Mouse (Mus musculus) heart, embryonic 13.5 days (tissue): ENCODE results near the gene Rpl5. TPM values are rescaled to one million over a fixed set of nuclear protein-coding genes. Genes with fewer than 3 reads are reported as not detected.
"Not testable (repeated sequence)": the region's sequence is repeated elsewhere in the genome, so short reads cannot be mapped to it uniquely, and the experiment has no call there.

Source experiments
- ATAC-seq: fragments of 200-750 bp; cut with Nextera tagmentation; 2 replicates; pipeline ENCODE4 v1.8.0; 2017; ENCODE audit warnings: moderate TSS enrichment; ENCODE audit not compliant: insufficient number of reproducible peaks, low FRiP score, low TSS enrichment; ENCODE audit errors: extremely low read depth
- H3K27ac ChIP-seq: fragments of 300-500 bp; sonication (generic); replicated peaks from 2 replicates; pipeline ENCODE4 v1.5.1; 2015; ENCODE audit warnings: moderate library complexity, mild to moderate bottlenecking, inconsistent platforms
- H3K27me3 ChIP-seq: fragments of 300-500 bp; sonication (generic); replicated peaks from 2 replicates; pipeline ENCODE4 v1.6.1; 2015; ENCODE audit warnings: mild to moderate bottlenecking, inconsistent platforms
- H3K36me3 ChIP-seq: fragments of 300-500 bp; sonication (generic); 2 replicates; pipeline ENCODE4 v1.6.1; 2015; ENCODE audit warnings: mild to moderate bottlenecking, inconsistent platforms
- H3K4me1 ChIP-seq: fragments of 300-500 bp; sonication (generic); 2 replicates; pipeline ENCODE4 v1.6.1; 2015; ENCODE audit warnings: inconsistent platforms
- H3K4me2 ChIP-seq: fragments of 300-500 bp; sonication (generic); 2 replicates; pipeline ENCODE4 v1.6.1; 2015; ENCODE audit warnings: inconsistent platforms, mild to moderate bottlenecking, moderate library complexity
- H3K4me3 ChIP-seq: fragments of 300-500 bp; sonication (generic); 2 replicates; pipeline ENCODE4 v1.5.1; 2015; ENCODE audit warnings: moderate library complexity, mild to moderate bottlenecking, inconsistent platforms
- H3K9ac ChIP-seq: fragments of 300-500 bp; sonication (generic); 2 replicates; pipeline ENCODE4 v1.6.1; 2015; ENCODE audit warnings: inconsistent platforms, mild to moderate bottlenecking, moderate library complexity
- H3K9me3 ChIP-seq: fragments of 300-500 bp; sonication (generic); 2 replicates; pipeline ENCODE4 v1.6.1; 2016; ENCODE audit warnings: inconsistent platforms
- WGBS: fragments of 180-500 bp; shearing (Covaris S2); methylation state at CpG from one replicate; pipeline ENCODE4 v1.1.7; 2015; ENCODE audit warnings: mixed read lengths; 5-methylcytosine and 5-hydroxymethylcytosine counted together
- polyA plus RNA-seq: library from polyadenylated mRNA; unstranded; fragments of >200 nt; fragmentation: Nextera tagmentation; extraction: Ambion mirVana; gene quantifications from 2 replicates; pipeline ENCODE4 v1.2.1, GENCODE M21; 2015

Rpl5 gene
- polyA plus RNA-seq, 1 experiment from 2014 or later: 50.8 TPM

DNA sequence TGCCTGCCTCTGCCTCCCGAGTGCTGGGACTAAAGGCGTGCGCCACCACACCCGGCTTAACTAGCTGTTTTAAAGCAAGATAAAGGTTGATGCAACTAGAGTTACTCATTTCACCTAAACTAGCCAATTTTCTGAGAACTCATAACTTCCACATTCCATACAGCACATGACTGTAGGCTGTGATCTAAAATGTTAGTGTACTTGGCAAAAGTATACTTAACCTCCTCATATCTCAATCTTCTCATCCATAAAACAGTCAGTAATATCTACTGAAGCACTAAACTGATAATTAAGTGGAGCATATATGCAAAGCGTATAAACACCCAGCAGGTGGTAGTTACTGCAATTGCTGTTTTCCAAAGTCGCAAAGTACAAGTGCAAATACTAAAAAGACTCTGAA is 27.0 kb upstream of the Rpl5 start:
- no peak for ATAC-seq
- H3K4me2 ChIP-seq: peak overlapping the region; percentile 62
- H3K36me3 ChIP-seq: no peaks in the 10 kb centered on the region
- H3K4me3 ChIP-seq: peak overlapping the region; percentile 39
- H3K9me3 ChIP-seq: no peaks in the 10 kb centered on the region
- H3K4me1 ChIP-seq: peaks cover 53% of the 10 kb centered on the region
- peak overlapping the region; percentile 64 for H3K9ac ChIP-seq
- 81% methylated on average over 6 of the region's 6 CpGs for WGBS
- no peaks in the 10 kb centered on the region for H3K27me3 ChIP-seq
- peak overlapping the region; percentile 93 for H3K27ac ChIP-seq

DNA sequence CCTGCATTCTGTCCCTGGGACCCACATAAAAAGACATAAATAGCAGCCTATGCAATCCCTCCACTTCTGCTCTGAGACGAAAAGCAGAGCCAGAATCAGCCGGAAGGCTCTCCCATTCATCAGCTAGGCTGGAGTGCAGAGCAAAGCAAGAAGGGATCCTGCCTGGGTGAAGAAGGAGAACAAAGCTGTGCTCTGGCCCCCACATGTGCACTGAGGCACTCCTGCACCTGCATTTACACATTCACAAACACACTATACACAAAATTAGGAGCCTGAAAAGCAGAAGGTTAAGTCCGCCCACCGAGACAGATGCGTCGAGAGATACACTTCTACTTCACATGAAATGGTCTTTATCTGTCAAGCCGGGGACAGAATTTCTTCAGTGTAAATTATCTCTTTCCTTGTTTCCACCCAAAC is 26.4 kb upstream of the Rpl5 start:
- peaks cover 53% of the 10 kb centered on the region for H3K4me1 ChIP-seq
- H3K27ac ChIP-seq: peak overlapping the region; percentile 93
- H3K4me3 ChIP-seq: peak overlapping the region; percentile 39
- no peaks in the 10 kb centered on the region for H3K9me3 ChIP-seq
- H3K36me3 ChIP-seq: no peaks in the 10 kb centered on the region
- WGBS: 38% methylated on average over 7 of the region's 7 CpGs
- H3K27me3 ChIP-seq: no peaks in the 10 kb centered on the region
- peak overlapping the region; percentile 64 for H3K9ac ChIP-seq
- H3K4me2 ChIP-seq: peak overlapping the region; percentile 62
- ATAC-seq: 0 out of 2 replicates have a peak, but pooled peaks have one; percentile 10

- peak within 1 kb of the TSS; percentile 62 for H3K4me2 ChIP-seq
- H3K4me3 ChIP-seq: peak within 1 kb of the TSS; percentile 39
- peaks cover 51% of the 10 kb centered on the region for H3K4me1 ChIP-seq
- H3K27ac ChIP-seq: peak within 1 kb of the TSS; percentile 93
- no peaks in the 10 kb centered on the region for H3K36me3 ChIP-seq
- no peaks in the 10 kb centered on the region for H3K9me3 ChIP-seq
- no peak for ATAC-seq
- H3K27me3 ChIP-seq: no peaks in the 10 kb centered on the region
- 32% methylated on average over 4 of the region's 4 CpGs for WGBS
- H3K9ac ChIP-seq: peak within 1 kb of the TSS; percentile 64
Measured at GRCm38 (mm10) chr5:107874561-107875260, 25.6 kb upstream of the Rpl5 start, which contains the start of gene Evi5. Gene Evi5, minus strand, starts transcription at chr5:107875107.

GRCm38 (mm10) chr5:107875261-107875611 is 25.1 kb upstream of the Rpl5 start:
- Histone ChIP-seq H3K27ac (peak overlapping the region; percentile 93), H3K9ac (peak overlapping the region; percentile 64), H3K9me3 (no peaks in the 10 kb centered on the region), H3K4me2 (peak overlapping the region; percentile 62), H3K4me3 (peak overlapping the region; percentile 39; the same call in 1 of the 2 replicates), H3K27me3 (no peaks in the 10 kb centered on the region), H3K36me3 (no peaks in the 10 kb centered on the region), H3K4me1 (peaks cover 48% of the 10 kb centered on the region)
- no peak for ATAC-seq

DNA sequence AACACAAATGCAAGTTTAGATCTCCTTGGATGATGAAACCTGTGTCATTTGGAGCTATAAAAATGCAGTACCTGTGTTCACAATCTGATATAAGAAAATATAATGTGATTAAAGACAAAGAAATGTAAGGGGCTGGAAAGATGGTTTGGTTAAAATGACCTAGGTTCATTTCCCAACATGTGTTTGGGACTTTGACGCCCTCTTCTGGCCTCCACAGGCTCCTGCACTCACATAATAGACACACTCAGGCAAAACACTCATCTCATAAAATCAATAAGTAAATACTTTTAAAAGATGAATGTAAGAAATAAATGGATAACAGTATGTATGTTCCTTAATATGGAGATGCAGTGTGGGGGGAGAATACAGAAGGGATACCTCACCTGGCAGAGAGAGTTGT is 23.2 kb upstream of the Rpl5 start:
- Histone ChIP-seq H3K27me3 (no peaks in the 10 kb centered on the region), H3K4me1 (peaks cover 41% of the 10 kb centered on the region), H3K4me3 (no peak overlapping the region), H3K27ac (no peak overlapping the region), H3K9ac (no peak overlapping the region), H3K36me3 (no peaks in the 10 kb centered on the region), H3K4me2 (no peak overlapping the region), H3K9me3 (no peaks in the 10 kb centered on the region)
- WGBS: 78% methylated on average over 1 of the region's 1 CpGs
- ATAC-seq: no peak

GRCm38 (mm10) chr5:107880710-107881109 is 19.6 kb upstream of the Rpl5 start:
- no peak overlapping the region for H3K4me3 ChIP-seq
- H3K9ac ChIP-seq: no peak overlapping the region
- no peaks in the 10 kb centered on the region for H3K9me3 ChIP-seq
- no peaks in the 10 kb centered on the region for H3K27me3 ChIP-seq
- ATAC-seq: no peak
- 69% methylated on average over 5 of the region's 5 CpGs for WGBS
- H3K4me1 ChIP-seq: peaks cover 8% of the 10 kb centered on the region; the same call in 1 of the 2 replicates
- H3K27ac ChIP-seq: no peak overlapping the region
- H3K4me2 ChIP-seq: no peak overlapping the region
- H3K36me3 ChIP-seq: no peaks in the 10 kb centered on the region

- H3K27ac ChIP-seq: peak overlapping the region; percentile 4; the same call in 1 of the 2 replicates
- ATAC-seq: no peak
- no peaks in the 10 kb centered on the region for H3K36me3 ChIP-seq
- H3K27me3 ChIP-seq: no peaks in the 10 kb centered on the region
- H3K9me3 ChIP-seq: no peaks in the 10 kb centered on the region
- WGBS: 45% methylated on average over 9 of the region's 9 CpGs
- H3K4me3 ChIP-seq: no peak overlapping the region
- H3K4me1 ChIP-seq: peaks cover 12% of the 10 kb centered on the region
- H3K9ac ChIP-seq: 0 out of 2 replicates have a peak overlapping the region, but pooled peaks have one; percentile 28
- peak overlapping the region; percentile 7; the same call in 1 of the 2 replicates for H3K4me2 ChIP-seq
Measured at GRCm38 (mm10) chr5:107889994-107890888, 10.1 kb upstream of the Rpl5 start.

GRCm38 (mm10) chr5:107891515-107891914 is 8.8 kb upstream of the Rpl5 start:
- H3K9ac ChIP-seq, H3K4me3 ChIP-seq, H3K27me3 ChIP-seq, H3K9me3 ChIP-seq, H3K36me3 ChIP-seq, H3K4me2 ChIP-seq, H3K27ac ChIP-seq, ATAC-seq: not testable (repeated sequence)
- H3K4me1 ChIP-seq: peaks cover 12% of the 10 kb centered on the region
- 57% methylated on average over 1 of the region's 1 CpGs for WGBS

DNA sequence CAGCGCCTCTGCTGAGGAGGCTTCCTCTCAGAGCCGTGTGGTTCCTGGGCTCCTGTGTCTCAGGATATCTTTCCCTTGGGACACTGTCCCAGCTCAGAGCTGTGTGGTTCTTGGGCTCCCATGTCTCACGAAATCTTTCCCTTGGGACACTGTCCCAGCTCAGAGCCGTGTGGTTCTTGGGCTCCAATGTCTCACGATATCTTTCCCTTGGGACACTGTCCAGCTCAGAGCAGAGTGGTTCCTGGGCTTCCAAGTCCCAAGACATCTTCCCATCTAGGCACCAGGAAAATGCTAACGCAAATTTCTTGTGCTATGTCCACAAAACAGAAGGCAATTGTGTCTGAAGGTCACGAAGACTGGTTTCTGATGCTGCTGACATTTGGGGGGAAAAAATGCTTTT is 5.6 kb upstream of the Rpl5 start:
- Histone ChIP-seq H3K36me3 (no peaks in the 10 kb centered on the region), H3K27ac (no peak overlapping the region), H3K4me3 (no peak overlapping the region), H3K9me3 (no peaks in the 10 kb centered on the region), H3K4me1 (peaks cover 12% of the 10 kb centered on the region), H3K9ac (no peak overlapping the region), H3K4me2 (no peak overlapping the region), H3K27me3 (0 out of 2 replicates have a peak, but pooled peaks cover 4% of the 10 kb centered on the region)
- 60% methylated on average over 7 of the region's 7 CpGs for WGBS
- ATAC-seq: no peak

GRCm38 (mm10) chr5:107896265-107896664 is 4.0 kb upstream of the Rpl5 start:
- ATAC-seq: no peak
- Histone ChIP-seq H3K4me2 (no peak overlapping the region), H3K9me3 (no peaks in the 10 kb centered on the region), H3K4me1 (no peaks in the 10 kb centered on the region), H3K9ac (no peak overlapping the region), H3K27me3 (0 out of 2 replicates have a peak, but pooled peaks cover 4% of the 10 kb centered on the region), H3K4me3 (no peak overlapping the region), H3K27ac (no peak overlapping the region), H3K36me3 (no peaks in the 10 kb centered on the region)
- WGBS: 43% methylated on average over 1 of the region's 1 CpGs

DNA sequence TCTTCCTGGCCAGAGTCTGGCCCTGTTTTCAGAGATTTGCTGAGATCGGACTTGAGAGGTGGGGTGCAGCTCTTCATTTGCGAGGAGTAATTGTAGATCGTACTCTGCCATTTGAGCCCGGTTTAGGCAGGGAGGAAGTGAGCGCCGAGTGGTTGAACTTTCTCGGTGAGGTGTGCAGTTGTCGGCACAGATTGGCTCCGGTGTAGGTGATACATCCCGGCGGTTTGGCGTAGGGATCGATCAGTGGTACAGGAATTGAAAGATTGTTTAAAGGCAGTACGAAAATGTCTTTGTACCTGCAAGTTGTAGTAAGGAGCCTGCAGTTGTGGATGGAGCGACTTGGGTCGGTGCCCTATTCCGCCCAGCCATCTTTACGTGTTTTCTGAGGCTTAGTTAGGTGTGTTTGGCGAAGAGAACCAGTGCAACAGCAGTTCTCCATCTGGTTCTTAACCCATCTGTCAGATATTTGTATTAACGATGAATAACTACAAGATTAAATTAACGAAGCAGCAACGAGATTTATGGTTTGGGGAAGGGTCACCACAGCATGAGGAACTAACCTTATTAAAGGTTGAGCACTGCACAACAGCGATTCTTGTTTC is 813 bp downstream of the Rpl5 start:
- peak overlapping the region; percentile 80 for H3K4me2 ChIP-seq
- no peak for ATAC-seq

More for the DNA sequence above, 813 bp downstream of the Rpl5 start:
- peaks cover 15% of the 10 kb centered on the region for H3K4me1 ChIP-seq
- peaks cover 43% of the 10 kb centered on the region for H3K36me3 ChIP-seq
- no peaks in the 10 kb centered on the region for H3K9me3 ChIP-seq
- H3K4me3 ChIP-seq: peak overlapping the region; percentile 90
- WGBS: under 1% methylated on average over 23 of the region's 23 CpGs
- peak overlapping the region; percentile 98 for H3K9ac ChIP-seq
- 0 out of 2 replicates have a peak, but pooled peaks cover 4% of the 10 kb centered on the region for H3K27me3 ChIP-seq
- H3K27ac ChIP-seq: peak overlapping the region; percentile 85
